Mouse (Mus musculus) CD4-positive, CD25-positive, alpha-beta regulatory T cell, adult 4 months (primary cell): ENCODE results near the gene Abca3. TPM values are rescaled to one million over a fixed set of nuclear protein-coding genes. Genes with fewer than 3 reads are reported as not detected.

Source experiments
- ATAC-seq: one replicate; pipeline ENCODE4 v1.8.0; 2017
- polyA plus RNA-seq, 2 experiments: library from polyadenylated mRNA; unstranded; fragments of 100-300 nt; shearing (Covaris generic); gene quantifications; one replicate each; pipeline ENCODE4 v1.2.1; 2017

The Abca3 gene
- polyA plus RNA-seq: 10 to 100 TPM; 17.0 to 23.7 TPM

GRCm38 (mm10) chr17:24351760-24352357 lies at the start of gene Abca3:
Gene Abca3 (plus strand): TSS chr17:24351950.
- ATAC-seq: peak; percentile 97

- no peak for ATAC-seq
Measured at GRCm38 (mm10) chr17:24307500-24307899, 44.2 kb upstream of the Abca3 start.

GRCm38 (mm10) chr17:24320826-24321225 lies 30.9 kb upstream of the Abca3 start:
- no peak for ATAC-seq

GRCm38 (mm10) chr17:24325051-24325450 lies 26.7 kb upstream of the Abca3 start:
- ATAC-seq: no peak

- no peak for ATAC-seq
Measured at GRCm38 (mm10) chr17:24327656-24328055, 24.1 kb upstream of the Abca3 start.

- peak; percentile 95 for ATAC-seq
Measured at GRCm38 (mm10) chr17:24344672-24345071, 7.1 kb upstream of the Abca3 start.

GRCm38 (mm10) chr17:24346831-24347230 lies 4.9 kb upstream of the Abca3 start:
- no peak for ATAC-seq

- ATAC-seq: no peak
Measured at GRCm38 (mm10) chr17:24349176-24349575, 2.6 kb upstream of the Abca3 start.

- peak; percentile 18 for ATAC-seq
Measured at GRCm38 (mm10) chr17:24350926-24351759, 607 bp upstream of the Abca3 start, which contains the start of gene Abca17. Gene Abca17 (minus strand): TSS chr17:24351068.

- no peak for ATAC-seq
Measured at GRCm38 (mm10) chr17:24352370-24353194, 832 bp downstream of the Abca3 start.

GRCm38 (mm10) chr17:24353960-24354359 lies 2.2 kb downstream of the Abca3 start:
- ATAC-seq: no peak

- no peak for ATAC-seq
Measured at GRCm38 (mm10) chr17:24355284-24355683, 3.5 kb downstream of the Abca3 start.

- no peak for ATAC-seq
Measured at GRCm38 (mm10) chr17:24359006-24359405, 7.3 kb downstream of the Abca3 start.

- no peak for ATAC-seq
Measured at GRCm38 (mm10) chr17:24359903-24360302, 8.2 kb downstream of the Abca3 start.

- no peak for ATAC-seq
Measured at GRCm38 (mm10) chr17:24360841-24361240, 9.1 kb downstream of the Abca3 start.

- no peak for ATAC-seq
Measured at GRCm38 (mm10) chr17:24361291-24361690, 9.5 kb downstream of the Abca3 start.

- no peak for ATAC-seq
Measured at GRCm38 (mm10) chr17:24362527-24362926, 10.8 kb downstream of the Abca3 start.

- ATAC-seq: no peak
Measured at GRCm38 (mm10) chr17:24364461-24364860, 12.7 kb downstream of the Abca3 start.

- no peak for ATAC-seq
Measured at GRCm38 (mm10) chr17:24365863-24366262, 14.1 kb downstream of the Abca3 start.

- no peak for ATAC-seq
Measured at GRCm38 (mm10) chr17:24375094-24375712, 23.5 kb downstream of the Abca3 start.

- no peak for ATAC-seq
Measured at GRCm38 (mm10) chr17:24375886-24376285, 24.1 kb downstream of the Abca3 start.

- ATAC-seq: no peak
Measured at GRCm38 (mm10) chr17:24378496-24378895, 26.7 kb downstream of the Abca3 start.

- no peak for ATAC-seq
Measured at GRCm38 (mm10) chr17:24383789-24384188, 32.0 kb downstream of the Abca3 start.
